Comparison of ENCODE assay signal across 8 mouse cellular contexts in genomic region chr10:119055199-119055785, GRCm38 (mm10).
A peak's percentile ranks its signal among the peaks of the same experiment; 100 is the strongest.
DNase-seq lines count a peak whose midpoint lies in the region; ATAC-seq lines count a peak whose summit lies in the region.

No protein-coding gene starts in this region.

- 57% methylated on average over 13 of the region's 13 CpGs for WGBS in hindbrain, embryonic 14.5 days
- 79% methylated on average over 13 of the region's 13 CpGs for WGBS in hindbrain, embryonic 11.5 days
- 47% methylated on average over 13 of the region's 13 CpGs for WGBS in hindbrain, embryonic 16.5 days

- H3K4me3 ChIP-seq in hindbrain, embryonic 14.5 days (replicated peaks; ENCODE audit: low read length), result no peak overlapping the region
- no peak overlapping the region for H3K4me3 ChIP-seq in hindbrain, embryonic 11.5 days (ENCODE audit: low read depth, low read length)
- no peak overlapping the region for H3K4me3 ChIP-seq in hindbrain, embryonic 16.5 days (ENCODE audit: low read length)

- ATAC-seq in hindbrain, embryonic 14.5 days (ENCODE audit: low FRiP score), result peak; percentile 62; the same call in 1 of the 2 replicates
- no peak for ATAC-seq in hindbrain, embryonic 11.5 days (ENCODE audit: low FRiP score)
- peak; percentile 88 for ATAC-seq in hindbrain, embryonic 16.5 days
- no peak for ATAC-seq in inflammation-experienced regulatory T-cells, adult 6 months

- H3K4me1 ChIP-seq in hindbrain, embryonic 14.5 days (replicated peaks; ENCODE audit: control insufficient read depth, insufficient read depth, low read length), result no peaks in the 10 kb centered on the region
- no peaks in the 10 kb centered on the region for H3K4me1 ChIP-seq in hindbrain, embryonic 11.5 days (replicated peaks; ENCODE audit: control insufficient read depth, insufficient read depth, low read length)
- H3K4me1 ChIP-seq in hindbrain, embryonic 16.5 days (ENCODE audit: control insufficient read depth, insufficient read depth, low read depth, low read length), result peaks cover 2% of the 10 kb centered on the region; the same call in 1 of the 2 replicates

- H3K9me3 ChIP-seq in hindbrain, embryonic 14.5 days (ENCODE audit: control insufficient read depth, low read length), result no peaks in the 10 kb centered on the region
- no peaks in the 10 kb centered on the region for H3K9me3 ChIP-seq in hindbrain, embryonic 11.5 days (ENCODE audit: control insufficient read depth, low read length)
- no peaks in the 10 kb centered on the region for H3K9me3 ChIP-seq in hindbrain, embryonic 16.5 days (ENCODE audit: control insufficient read depth, low read length)

- no peak overlapping the region for H3K4me2 ChIP-seq in hindbrain, embryonic 14.5 days (replicated peaks)
- H3K4me2 ChIP-seq in hindbrain, embryonic 11.5 days (replicated peaks; ENCODE audit: low read depth, low read length), result no peak overlapping the region
- peak overlapping the region; percentile 5; the same call in 1 of the 2 replicates for H3K4me2 ChIP-seq in hindbrain, embryonic 16.5 days (ENCODE audit: low read length)

- H3K27ac ChIP-seq in hindbrain, embryonic 14.5 days, result no peak overlapping the region
- H3K27ac ChIP-seq in hindbrain, embryonic 11.5 days (ENCODE audit: low read depth, low read length), result no peak overlapping the region
- no peak overlapping the region for H3K27ac ChIP-seq in hindbrain, embryonic 16.5 days (ENCODE audit: low read depth, low read length)

- H3K9ac ChIP-seq in hindbrain, embryonic 14.5 days, result no peak overlapping the region
- no peak overlapping the region for H3K9ac ChIP-seq in hindbrain, embryonic 11.5 days (ENCODE audit: low read depth, low read length)
- H3K9ac ChIP-seq in hindbrain, embryonic 16.5 days (ENCODE audit: low read depth, low read length), result no peak overlapping the region

- DNase-seq in hindbrain, embryonic 14.5 days (ENCODE audit: low spot score), result peak; percentile 72
- no peak for DNase-seq in hindbrain, embryonic 11.5 days (ENCODE audit: low spot score)
- DNase-seq in adrenal gland, adult 8-10 months, result peak; percentile 69
- peak; percentile 93 for DNase-seq in fat pad, adult 2 months (ENCODE audit: extremely low read depth, low read depth, low spot score)
- DNase-seq in left cerebral cortex, postnatal 4 days, result peak; percentile 86
- DNase-seq in right cerebral cortex, adult 2 months (ENCODE audit: low spot score in 2 of 2), result peak; percentile 68 to 69

- intact Hi-C loops in left cerebral cortex, postnatal 4 days (cut with DNase I), result no loop called here

- no peaks in the 10 kb centered on the region for H3K27me3 ChIP-seq in hindbrain, embryonic 14.5 days (ENCODE audit: control insufficient read depth, insufficient read depth, low read length)
- no peaks in the 10 kb centered on the region for H3K27me3 ChIP-seq in hindbrain, embryonic 11.5 days (ENCODE audit: control insufficient read depth, insufficient read depth, low read length)
- H3K27me3 ChIP-seq in hindbrain, embryonic 16.5 days (replicated peaks; ENCODE audit: control insufficient read depth, insufficient read depth, low read length), result no peaks in the 10 kb centered on the region

- H3K36me3 ChIP-seq in hindbrain, embryonic 14.5 days (replicated peaks; ENCODE audit: control insufficient read depth, insufficient read depth), result no peaks in the 10 kb centered on the region
- H3K36me3 ChIP-seq in hindbrain, embryonic 11.5 days (ENCODE audit: control insufficient read depth, insufficient read depth, low read length), result no peaks in the 10 kb centered on the region
- H3K36me3 ChIP-seq in hindbrain, embryonic 16.5 days (ENCODE audit: control insufficient read depth, insufficient read depth, low read length), result no peaks in the 10 kb centered on the region

Comparison
In these comparisons a context has a peak if more than half of its experiments do, and no peak if none do; other contexts are left out.
1. ATAC-seq: peak in hindbrain, embryonic 14.5 days (single experiment) and hindbrain, embryonic 16.5 days (single experiment); none in hindbrain, embryonic 11.5 days (single experiment) and inflammation-experienced regulatory T-cells, adult 6 months (single experiment).